Mouse (Mus musculus): ENCODE data around the gene Itga3. TPM values are rescaled to one million over a fixed set of nuclear protein-coding genes. Genes with fewer than 3 reads are reported as not detected.
A peak's percentile ranks its signal among the peaks of the same experiment; 100 is the strongest.

Itga3 gene
- total and polyA plus RNA-seq, 3 experiments: not detected

DNA sequence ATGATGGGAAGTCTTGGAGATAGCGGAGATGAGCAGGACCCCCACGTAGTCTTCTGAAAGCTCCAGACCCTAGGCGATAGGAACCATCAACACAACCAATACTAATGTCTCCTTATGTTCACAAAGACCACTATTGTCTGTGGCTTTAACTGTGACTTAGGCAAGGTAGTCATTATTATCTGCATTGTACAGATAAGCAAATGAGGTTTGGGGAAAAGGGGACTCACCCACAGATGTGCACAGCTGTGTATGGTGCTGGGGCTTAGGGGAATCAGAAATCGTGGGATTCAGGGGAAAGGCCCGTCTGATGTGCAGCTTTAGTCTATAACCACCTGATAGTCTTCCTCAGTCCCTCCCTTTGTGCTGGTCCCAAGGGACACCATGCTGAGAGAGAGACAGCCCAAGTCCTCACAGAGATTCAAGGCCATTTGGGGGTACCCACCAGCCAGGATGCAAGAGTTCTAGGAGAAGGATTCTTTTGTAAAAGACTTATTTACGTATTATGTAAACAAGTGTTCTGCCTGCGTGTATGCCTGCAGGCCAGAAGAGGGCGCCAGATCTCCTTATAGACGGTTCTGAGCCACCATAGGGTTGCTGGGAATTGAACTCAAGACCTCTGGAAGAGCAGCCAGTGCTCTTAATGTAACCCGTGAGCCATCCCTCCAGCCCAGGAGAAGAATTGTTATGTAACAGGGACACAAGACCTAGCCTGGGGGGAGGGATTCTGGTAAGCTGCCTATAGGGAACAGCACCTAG, 54.2 kb downstream of the Itga3 start:
- H3K9ac ChIP-seq (ENCODE audit: control insufficient read depth, low read depth, low read length, poor library complexity, severe bottlenecking): no peak overlapping the region
- H3K79me2 ChIP-seq (ENCODE audit: control insufficient read depth, insufficient read depth, low read length, poor library complexity): no peaks in the 10 kb centered on the region
- peak; percentile 71 for DNase-seq (ENCODE audit: low read depth, low spot score)
- TF ChIP-seq MAX (IDR thresholded peaks at IDR 0.05; ENCODE audit: low read length) (no peak), CTCF (IDR thresholded peaks at IDR 0.05 in 2 of 3, conservative IDR thresholded peaks at IDR 0.05 in 1 of 3; ENCODE audit: control insufficient read depth in 1 of 3, insufficient read depth in 1 of 3, low read depth in 2 of 3, low read length in 3 of 3, poor library complexity in 1 of 3, severe bottlenecking in 1 of 3) (peak; percentile 72 to 84 (median 79)), JUND (IDR thresholded peaks at IDR 0.05; ENCODE audit: low read depth, low read length) (0 out of 2 replicates have a peak, but pooled peaks have one; percentile 18), ZKSCAN1 (IDR thresholded peaks at IDR 0.05; ENCODE audit: low read depth, low read length) (no peak), MYC (IDR thresholded peaks at IDR 0.05; ENCODE audit: low read depth, low read length) (no peak), CHD2 (IDR thresholded peaks at IDR 0.05; ENCODE audit: low read length) (no peak), BHLHE40 (IDR thresholded peaks at IDR 0.05; ENCODE audit: borderline replicate concordance, low read depth, low read length) (no peak), UBTF (IDR thresholded peaks at IDR 0.05; ENCODE audit: borderline replicate concordance, insufficient read depth, low read depth, low read length) (no peak), SMC3 (IDR thresholded peaks at IDR 0.05; ENCODE audit: low read depth, low read length) (peak; percentile 44), MYB (IDR thresholded peaks at IDR 0.05; ENCODE audit: low read depth, low read length) (no peak), CHD1 (IDR thresholded peaks at IDR 0.05; ENCODE audit: low read depth, low read length) (no peak), HCFC1 (IDR thresholded peaks at IDR 0.05; ENCODE audit: low read depth, low read length) (no peak), ZMIZ1 (IDR thresholded peaks at IDR 0.05; ENCODE audit: low read depth, low read length) (no peak), NRF1 (IDR thresholded peaks at IDR 0.05; ENCODE audit: insufficient read depth, low read depth, low read length, poor library complexity, severe bottlenecking) (no peak), E2F4 (IDR thresholded peaks at IDR 0.05; ENCODE audit: borderline replicate concordance, low read depth, low read length) (no peak), RAD21 (IDR thresholded peaks at IDR 0.05; ENCODE audit: low read depth, low read length) (peak; percentile 44), RCOR1 (IDR thresholded peaks at IDR 0.05; ENCODE audit: low read depth, low read length) (no peak), GATA1 (IDR thresholded peaks at IDR 0.05; ENCODE audit: low read depth, low read length) (no peak), ZNF384 (IDR thresholded peaks at IDR 0.05; ENCODE audit: low read depth, low read length) (no peak), SIN3A (IDR thresholded peaks at IDR 0.05; ENCODE audit: low read length) (0 out of 2 replicates have a peak, but pooled peaks have one; percentile 43), MAFK (IDR thresholded peaks at IDR 0.05; ENCODE audit: borderline replicate concordance, low read depth, low read length) (no peak), ZC3H11A (IDR thresholded peaks at IDR 0.05; ENCODE audit: low read depth, low read length) (peak; percentile 32), POLR2AphosphoS2 (IDR thresholded peaks at IDR 0.05; ENCODE audit: low read length) (no peak), TBP (IDR thresholded peaks at IDR 0.05; ENCODE audit: low read depth, low read length) (no peak), KAT2A (conservative IDR thresholded peaks at IDR 0.05; ENCODE audit: low read depth, low read length) (no peak)
- H3K36me3 ChIP-seq (ENCODE audit: control insufficient read depth in 1 of 2, insufficient read depth in 2 of 2, low read length in 2 of 2): peaks cover 0 to 4% of the 10 kb centered on the region in 2 experiments; a peak in 1 of 4 replicates
- H3K27me3 ChIP-seq (ENCODE audit: control insufficient read depth in 1 of 2, insufficient read depth in 2 of 2, low read length in 2 of 2): no peaks in the 10 kb centered on the region
- H3K4me3 ChIP-seq (ENCODE audit: control insufficient read depth in 1 of 2, insufficient read depth in 1 of 2, low read depth in 2 of 2, low read length in 2 of 2): no peak overlapping the region
- H3K4me1 ChIP-seq (ENCODE audit: control insufficient read depth in 1 of 2, insufficient read depth in 2 of 2, low read length in 2 of 2): no peaks in the 10 kb centered on the region
- H3K9me3 ChIP-seq (replicated peaks; ENCODE audit: insufficient read depth, low read length): no peaks in the 10 kb centered on the region
- no peak overlapping the region for H3K27ac ChIP-seq (ENCODE audit: control insufficient read depth, low read depth, low read length)

Data from MEL (cell line).